Mouse (Mus musculus) G1E (cell line): ENCODE results near the gene Ttc22.

Experiments used
- CTCF ChIP-seq: IDR thresholded peaks from 2 replicates; pipeline ENCODE4 v1.5.1; 2012; ENCODE audit warnings: low read depth, low read length, inconsistent platforms, mixed read lengths
- GATA1 ChIP-seq: IDR thresholded peaks from 2 replicates; pipeline ENCODE4 v1.6.1; 2012; ENCODE audit warnings: borderline replicate concordance, low read length, inconsistent platforms, mixed read lengths
- TAL1 ChIP-seq: conservative IDR thresholded peaks from 2 replicates; pipeline ENCODE4 v1.6.1; 2012; ENCODE audit warnings: low read depth, low read length, inconsistent platforms, mixed read lengths

GRCm38 (mm10) chr4:106597741-106598140 is 24.5 kb upstream of the Ttc22 start:
- TF ChIP-seq GATA1 (no peak), CTCF (no peak), TAL1 (no peak)
